Mouse (Mus musculus): Measurements from ENCODE around the gene 1700007K13Rik. TPM values are rescaled to one million over a fixed set of nuclear protein-coding genes. Genes with fewer than 3 reads are reported as not detected.

The 1700007K13Rik gene
- total and polyA plus RNA-seq, 3 experiments, result 0.74 to 0.98 TPM; not detected in 1

DNA sequence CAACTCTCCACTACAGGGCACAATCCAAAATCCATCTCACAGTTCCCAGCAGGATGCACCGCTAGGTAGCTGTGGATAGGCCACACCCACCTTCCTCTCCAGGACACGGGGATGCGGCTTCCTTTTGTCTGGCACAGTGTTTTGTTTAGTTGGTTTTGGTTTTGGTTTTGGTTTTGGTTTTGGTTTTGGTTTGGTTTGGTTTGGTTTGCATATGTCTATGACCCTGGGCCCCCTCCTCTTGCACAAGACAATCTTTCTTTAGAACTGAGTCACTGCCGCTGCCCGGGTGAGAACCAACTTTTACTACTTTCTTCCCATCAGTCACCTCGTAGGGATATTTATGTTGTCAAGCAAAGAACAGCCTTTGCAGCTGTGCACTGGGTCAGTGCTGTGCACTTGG lies 25.3 kb downstream of the 1700007K13Rik start:
- Histone ChIP-seq H3K4me1 (ENCODE audit: control insufficient read depth in 1 of 2, insufficient read depth in 2 of 2) (peaks cover 7 to 9% of the 10 kb centered on the region in 2 experiments), H3K4me2 (ENCODE audit: insufficient read depth, low read depth, poor library complexity, severe bottlenecking) (peak overlapping the region; percentile 37), H3K27ac (ENCODE audit: insufficient read depth, low read depth) (no peak overlapping the region), H3K27me3 (replicated peaks) (peaks cover 34% of the 10 kb centered on the region), H3K79me2 (replicated peaks; ENCODE audit: control insufficient read depth, extremely low read depth, insufficient read depth, poor library complexity, severe bottlenecking) (no peaks in the 10 kb centered on the region), H3K9ac (ENCODE audit: insufficient read depth, low read depth) (no peak overlapping the region), H3K9me3 (replicated peaks; ENCODE audit: low read length) (peaks cover 12% of the 10 kb centered on the region), H3K36me3 (replicated peaks in 1 of 2; ENCODE audit: control insufficient read depth in 1 of 2, insufficient read depth in 1 of 2, low read length in 1 of 2) (no peaks in the 10 kb centered on the region), H3K4me3 (replicated peaks in 1 of 3; ENCODE audit: low read depth in 2 of 3, low read length in 2 of 3, poor library complexity in 1 of 3) (peak overlapping the region in 1 of 3 experiments; percentile 21)
- peak; percentile 72; the same call in 1 of the 2 replicates for TF ChIP-seq MEF2A (IDR thresholded peaks at IDR 0.05; ENCODE audit: borderline replicate concordance, low read depth, low read length)
- peak; percentile 69 for TF ChIP-seq BHLHE40 (IDR thresholded peaks at IDR 0.05; ENCODE audit: low read depth, low read length)
- peak; percentile 26; the same call in 1 of the 2 replicates for TF ChIP-seq TCF12 (IDR thresholded peaks at IDR 0.05; ENCODE audit: low read depth, low read length)
- TF ChIP-seq EP300 (IDR thresholded peaks at IDR 0.05; ENCODE audit: low read length), result peak; percentile 29; the same call in 1 of the 2 replicates
- TF ChIP-seq E2F4 (IDR thresholded peaks at IDR 0.05; ENCODE audit: insufficient replicate concordance, low read depth, low read length), result no peak
- TF ChIP-seq ETS1 (conservative IDR thresholded peaks at IDR 0.05; ENCODE audit: low read depth, low read length), result peak; percentile 89
- TF ChIP-seq SIN3A (IDR thresholded peaks at IDR 0.05; ENCODE audit: low read length), result peak; percentile 37; the same call in 1 of the 2 replicates
- no peak for TF ChIP-seq MAX (IDR thresholded peaks at IDR 0.05; ENCODE audit: low read length)
- TF ChIP-seq IRF4 (IDR thresholded peaks at IDR 0.05; ENCODE audit: low read depth, low read length), result peak; percentile 45; the same call in 1 of the 2 replicates
- TF ChIP-seq MAZ (IDR thresholded peaks at IDR 0.05; ENCODE audit: low read depth, low read length), result 0 out of 2 replicates have a peak, but pooled peaks have one; percentile 54
- no peak for TF ChIP-seq TBP (conservative IDR thresholded peaks at IDR 0.05; ENCODE audit: low read depth, low read length)
- dilution Hi-C loops (cut with MboI; ENCODE audit: extremely low pct_ligation_motif_present, extremely low pct_unique_long_range_greater_than_20kb, low sequenced_read_pairs), result no loop called here
- DNase-seq (ENCODE audit: extremely low read depth), result peak; percentile 28
- in situ Hi-C loops (cut with MboI; ENCODE audit: low pct_ligation_motif_present, low pct_unique_long_range_greater_than_20kb, low sequenced_read_pairs), result no loop called here

DNA sequence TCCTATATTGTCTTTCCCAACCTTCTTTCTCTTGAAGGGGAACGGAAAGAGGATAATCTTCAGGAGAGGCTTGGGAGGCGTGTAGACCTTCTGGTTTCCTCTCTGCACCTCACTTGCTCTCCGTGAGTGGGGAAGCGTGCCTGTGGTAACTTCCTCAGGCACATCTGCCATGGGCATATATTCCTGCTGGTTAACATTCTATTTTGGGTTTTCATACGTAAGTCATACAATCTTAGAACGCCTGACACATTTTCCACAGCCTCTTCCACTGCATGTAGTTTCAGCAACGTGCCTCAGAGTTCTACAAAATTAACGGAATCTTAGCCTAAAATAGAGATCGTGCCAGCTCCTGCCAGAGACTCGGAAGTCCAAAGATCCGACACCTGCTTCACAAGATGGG lies 30.7 kb downstream of the 1700007K13Rik start:
- dilution Hi-C loops (cut with MboI; ENCODE audit: extremely low pct_ligation_motif_present, extremely low pct_unique_long_range_greater_than_20kb, low sequenced_read_pairs) (no loop called here), in situ Hi-C loops (cut with MboI; ENCODE audit: low pct_ligation_motif_present, low pct_unique_long_range_greater_than_20kb, low sequenced_read_pairs) (no loop called here)
- H3K9ac ChIP-seq (ENCODE audit: insufficient read depth, low read depth), result no peak overlapping the region
- TF ChIP-seq MXI1 (IDR thresholded peaks at IDR 0.05; ENCODE audit: low read depth, low read length), result no peak
- no peak for TF ChIP-seq MYC (IDR thresholded peaks at IDR 0.05; ENCODE audit: low read depth, low read length)
- TF ChIP-seq ELF1 (IDR thresholded peaks at IDR 0.05; ENCODE audit: low read depth, low read length), result no peak
- H3K27me3 ChIP-seq (replicated peaks), result peaks cover 42% of the 10 kb centered on the region
- no peaks in the 10 kb centered on the region for H3K4me1 ChIP-seq (ENCODE audit: control insufficient read depth in 1 of 2, insufficient read depth in 2 of 2)
- no peak for DNase-seq (ENCODE audit: extremely low read depth)
- H3K79me2 ChIP-seq (replicated peaks; ENCODE audit: control insufficient read depth, extremely low read depth, insufficient read depth, poor library complexity, severe bottlenecking), result no peaks in the 10 kb centered on the region
- no peak overlapping the region for H3K4me2 ChIP-seq (ENCODE audit: insufficient read depth, low read depth, poor library complexity, severe bottlenecking)
- peaks cover 12% of the 10 kb centered on the region for H3K9me3 ChIP-seq (replicated peaks; ENCODE audit: low read length)
- no peaks in the 10 kb centered on the region for H3K36me3 ChIP-seq (replicated peaks in 1 of 2; ENCODE audit: control insufficient read depth in 1 of 2, insufficient read depth in 1 of 2, low read length in 1 of 2)
- no peak overlapping the region for H3K4me3 ChIP-seq (replicated peaks in 1 of 3; ENCODE audit: low read depth in 2 of 3, low read length in 2 of 3, poor library complexity in 1 of 3)
- no peak overlapping the region for H3K27ac ChIP-seq (ENCODE audit: insufficient read depth, low read depth)

Measured in CH12.LX (cell line).